Mouse (Mus musculus) kidney, adult 8-10 months (tissue): ENCODE measurements around the gene Rrbp1.

Experiments
- DNase-seq, 2 experiments: peaks; one replicate each; pipeline ENCODE4 v3.0.0; 2022

The Rrbp1 gene

DNA sequence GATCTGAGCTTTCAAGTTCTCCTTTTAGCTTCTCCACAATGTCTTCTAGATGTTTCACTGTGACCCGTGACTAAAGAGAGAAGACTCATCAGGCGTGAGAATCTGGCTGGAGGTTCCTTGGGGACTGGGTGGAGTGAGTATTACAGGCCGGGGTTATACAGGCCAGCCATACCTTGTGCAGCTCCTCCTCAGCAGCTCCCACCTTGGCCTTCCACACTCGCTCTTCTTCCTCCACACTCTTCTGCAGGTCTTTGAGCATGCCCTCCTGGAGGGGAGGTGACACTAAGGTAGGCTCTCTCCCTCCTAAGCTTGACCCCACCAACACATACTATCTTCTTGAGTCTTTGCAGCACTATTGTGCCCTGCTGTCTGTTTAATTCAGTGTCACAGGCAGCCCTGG is 57.1 kb downstream of the Rrbp1 start:
- DNase-seq, result no peak

DNA sequence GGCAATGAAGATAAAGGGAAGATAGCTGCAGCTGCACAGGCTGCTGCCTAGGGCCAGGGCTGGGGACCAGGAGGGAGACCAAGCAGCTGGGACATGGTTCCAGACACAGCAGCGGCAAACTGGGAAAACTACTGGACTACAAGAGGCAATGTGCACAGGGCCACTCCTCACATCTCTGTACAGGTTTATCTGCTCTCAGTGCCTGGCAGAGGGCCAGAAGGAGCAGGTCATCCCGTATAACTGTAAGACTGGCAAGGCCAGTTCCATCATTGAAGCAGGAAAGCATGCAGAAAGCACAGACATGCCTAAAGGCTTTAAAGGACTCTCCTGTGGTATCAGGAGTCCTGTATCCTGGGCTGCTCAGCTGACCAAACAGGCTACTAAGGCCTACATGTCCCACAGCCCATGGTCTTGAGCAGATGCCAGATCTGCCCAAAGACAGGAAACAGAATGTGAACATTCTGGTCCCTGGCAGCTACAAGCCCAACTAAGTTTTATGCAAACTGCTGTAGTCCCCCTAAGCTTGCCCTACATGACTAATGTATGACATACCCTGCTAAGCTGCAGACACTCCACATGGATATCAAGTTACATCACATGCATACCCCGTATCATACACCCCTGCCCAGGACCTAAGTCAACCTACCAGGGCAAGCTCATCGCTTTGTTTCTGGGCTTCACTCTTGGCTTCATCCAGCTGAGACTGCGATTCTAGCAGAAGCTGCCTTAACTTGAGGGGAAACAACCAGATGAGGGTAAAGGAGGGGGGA is 59.3 kb downstream of the Rrbp1 start:
- peak in 1 of 2 experiments; percentile 21 for DNase-seq

DNA sequence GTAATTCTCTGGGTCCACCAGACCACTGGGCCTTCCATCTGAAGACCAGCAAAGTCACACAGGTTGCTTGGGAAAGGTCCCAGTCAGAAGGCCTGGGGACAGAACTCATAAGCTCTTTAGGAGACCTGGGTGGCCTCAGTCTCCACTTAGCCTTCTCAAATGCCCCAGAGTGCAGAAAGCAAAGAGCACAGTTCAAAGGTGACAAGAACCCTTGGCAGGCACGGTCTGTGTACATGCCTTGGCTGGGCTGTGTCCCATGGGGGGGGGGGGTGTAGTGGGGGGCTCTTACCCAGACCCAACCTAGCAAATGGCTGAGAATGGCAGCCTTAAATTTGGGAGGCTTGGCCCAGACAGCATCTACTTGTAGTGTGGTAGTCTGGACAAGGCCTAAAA is 60.0 kb downstream of the Rrbp1 start:
- DNase-seq, result peak; percentile 23 to 33

DNA sequence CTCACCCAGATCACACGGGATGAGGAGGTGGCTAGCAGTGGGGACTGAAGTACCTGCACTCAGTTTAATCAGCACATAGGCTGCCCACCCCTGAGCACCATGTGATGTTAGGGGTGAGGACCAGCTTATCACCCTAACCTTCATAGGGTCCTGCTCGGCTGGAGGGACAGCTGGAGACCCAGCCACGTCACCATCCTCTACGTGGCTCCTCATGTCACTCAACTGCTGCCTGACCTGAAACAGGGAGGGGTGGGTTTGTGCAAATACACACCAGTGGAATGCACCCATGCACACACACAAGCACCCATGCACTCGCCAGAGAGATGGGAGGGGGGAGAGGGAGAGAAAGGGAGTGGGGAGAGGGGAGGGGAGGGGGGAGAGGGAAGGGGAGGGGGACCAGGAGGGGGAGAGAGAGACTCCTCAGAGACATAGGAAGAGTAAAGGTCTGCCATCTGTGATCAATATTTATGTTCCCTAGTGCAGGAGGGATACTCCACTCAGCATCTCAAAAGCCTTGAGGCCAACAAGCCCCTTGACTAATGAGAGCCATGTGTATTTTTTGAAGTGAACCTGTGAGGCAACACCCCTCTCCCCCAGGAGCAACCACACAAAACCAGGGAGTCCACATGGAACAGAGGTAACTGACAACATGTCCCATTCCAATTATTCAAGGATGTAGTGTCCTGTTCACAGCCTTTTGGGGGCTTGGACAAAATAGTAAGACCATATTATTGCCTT is 60.6 kb downstream of the Rrbp1 start:
- DNase-seq, result no peak

DNA sequence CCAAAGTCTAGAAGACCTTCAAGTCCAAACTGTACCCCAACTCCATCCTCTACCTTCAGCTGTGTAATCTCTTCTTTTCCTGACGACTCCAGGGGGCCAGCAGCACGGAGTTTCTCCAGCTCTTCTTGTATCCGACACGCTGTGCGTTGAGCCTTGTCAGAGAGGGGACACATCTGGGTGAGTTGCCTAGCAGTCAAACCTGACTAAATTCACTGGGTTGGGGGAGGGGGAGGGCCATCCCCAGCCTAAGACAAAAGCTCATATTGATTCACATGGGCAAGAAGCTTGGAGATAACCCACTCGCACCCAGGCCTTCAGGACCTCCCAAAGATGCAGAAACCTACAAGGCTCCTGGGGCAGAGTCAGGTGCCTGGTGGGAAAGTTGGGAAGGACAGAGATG is 61.8 kb downstream of the Rrbp1 start:
- DNase-seq, result no peak

GRCm38 (mm10) chr2:143948416-143948815 is 62.6 kb downstream of the Rrbp1 start:
- DNase-seq, result no peak

DNA sequence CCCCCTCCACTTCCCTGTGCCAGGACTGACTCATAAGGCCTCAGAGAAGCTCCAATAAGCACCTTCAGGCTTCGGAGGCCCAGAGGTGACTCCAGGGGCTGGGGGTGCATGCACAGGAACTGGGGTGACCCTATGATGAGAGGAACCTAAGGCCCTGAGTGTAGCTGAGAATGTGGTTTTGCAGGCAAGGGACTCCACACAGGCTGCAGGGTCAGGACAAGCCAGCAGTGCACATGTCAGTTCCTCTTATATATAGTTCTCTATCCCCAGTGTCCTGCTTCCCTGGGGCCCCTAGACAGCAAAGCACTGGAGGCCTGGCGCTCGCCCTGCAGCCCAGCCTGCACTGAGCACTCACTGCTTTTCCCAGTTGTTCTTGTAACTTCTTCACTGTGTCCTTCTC is 63.1 kb downstream of the Rrbp1 start:
- no peak for DNase-seq

DNA sequence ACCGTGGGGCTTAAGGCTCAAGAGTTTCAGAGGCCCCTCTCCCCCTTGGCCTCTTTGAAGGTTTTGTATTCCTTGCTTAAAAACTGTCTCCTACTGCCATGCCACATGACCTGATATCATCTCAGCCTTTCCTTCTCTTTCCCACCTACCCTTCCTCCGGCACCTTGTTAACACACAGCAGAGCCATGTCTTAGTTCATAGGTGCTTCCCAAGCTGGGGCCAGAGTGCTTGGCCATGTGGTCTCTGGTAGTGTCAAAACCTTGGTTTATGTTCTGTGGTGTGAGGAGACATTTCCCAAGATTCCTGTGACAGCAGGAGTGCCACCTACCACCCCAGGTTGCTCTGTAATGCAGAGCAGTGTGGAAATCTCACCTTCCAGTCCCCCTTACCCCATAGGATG is 64.7 kb downstream of the Rrbp1 start:
- no peak for DNase-seq

GRCm38 (mm10) chr2:143945466-143946075 is 65.5 kb downstream of the Rrbp1 start:
- peak; percentile 32 to 63 for DNase-seq

DNA sequence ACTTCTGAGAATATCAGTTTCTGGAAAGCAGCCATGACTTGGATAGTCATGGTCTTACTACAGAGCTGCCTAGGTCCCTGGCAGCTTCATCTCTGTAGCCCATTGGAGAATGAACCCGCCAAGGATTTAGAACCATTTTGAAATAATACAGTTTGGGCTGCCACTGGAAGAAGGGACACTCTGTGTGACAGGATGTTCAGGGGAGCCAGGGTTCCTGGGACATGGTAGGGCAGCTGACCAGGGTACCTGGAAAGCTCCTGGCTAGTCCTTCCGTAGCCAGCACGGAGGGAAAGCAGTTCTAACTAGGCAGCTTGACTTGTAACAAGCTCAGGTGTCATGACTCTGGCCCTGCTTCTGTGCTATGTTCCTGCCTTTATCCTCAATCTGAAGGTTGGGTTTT is 66.3 kb downstream of the Rrbp1 start:
- no peak for DNase-seq

GRCm38 (mm10) chr2:143940406-143940805 is 70.7 kb downstream of the Rrbp1 start:
- DNase-seq, result no peak

DNA sequence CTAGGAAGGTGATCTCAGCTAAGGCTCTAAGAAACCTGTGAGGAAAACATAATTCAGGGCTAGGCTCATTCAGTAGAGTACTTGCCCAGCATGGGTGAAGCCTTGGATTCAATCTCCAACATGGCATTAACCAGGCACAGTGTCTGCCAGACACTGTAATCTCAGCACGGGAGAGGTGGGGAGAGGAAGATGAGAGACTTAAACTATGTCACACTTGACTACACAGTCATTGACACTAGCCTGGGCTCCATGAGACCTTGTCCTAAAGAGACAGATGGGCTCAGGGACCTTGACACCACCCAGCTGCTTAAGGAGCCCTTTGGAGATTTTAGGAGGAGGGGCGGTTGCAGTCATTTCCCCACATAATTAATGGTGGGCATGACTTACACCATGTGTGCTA is 73.2 kb downstream of the Rrbp1 start:
- DNase-seq, result no peak

GRCm38 (mm10) chr2:143934439-143934838 is 76.6 kb downstream of the Rrbp1 start:
- DNase-seq, result no peak

DNA sequence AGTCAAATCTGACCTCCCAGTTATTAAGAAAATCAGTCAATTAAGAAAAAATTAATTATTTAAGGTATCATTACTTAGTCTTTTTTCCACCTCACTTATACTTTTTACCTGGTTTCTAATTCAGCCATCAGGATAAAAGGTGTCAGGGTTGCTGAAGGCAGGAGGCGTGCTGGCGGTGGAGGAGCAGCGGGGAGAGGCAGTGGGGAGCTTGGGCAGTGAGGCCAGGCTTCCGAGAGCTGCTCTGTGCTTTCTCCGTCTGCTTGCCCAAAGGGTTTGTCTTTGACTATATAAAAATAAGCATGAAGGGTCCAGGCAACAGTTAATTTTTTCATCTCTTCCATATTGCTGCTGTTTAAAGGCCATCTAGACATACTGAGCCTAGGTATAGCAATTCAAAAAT is 77.5 kb downstream of the Rrbp1 start:
- DNase-seq, result no peak

GRCm38 (mm10) chr2:143932340-143932873 is 78.7 kb downstream of the Rrbp1 start:
- no peak for DNase-seq

DNA sequence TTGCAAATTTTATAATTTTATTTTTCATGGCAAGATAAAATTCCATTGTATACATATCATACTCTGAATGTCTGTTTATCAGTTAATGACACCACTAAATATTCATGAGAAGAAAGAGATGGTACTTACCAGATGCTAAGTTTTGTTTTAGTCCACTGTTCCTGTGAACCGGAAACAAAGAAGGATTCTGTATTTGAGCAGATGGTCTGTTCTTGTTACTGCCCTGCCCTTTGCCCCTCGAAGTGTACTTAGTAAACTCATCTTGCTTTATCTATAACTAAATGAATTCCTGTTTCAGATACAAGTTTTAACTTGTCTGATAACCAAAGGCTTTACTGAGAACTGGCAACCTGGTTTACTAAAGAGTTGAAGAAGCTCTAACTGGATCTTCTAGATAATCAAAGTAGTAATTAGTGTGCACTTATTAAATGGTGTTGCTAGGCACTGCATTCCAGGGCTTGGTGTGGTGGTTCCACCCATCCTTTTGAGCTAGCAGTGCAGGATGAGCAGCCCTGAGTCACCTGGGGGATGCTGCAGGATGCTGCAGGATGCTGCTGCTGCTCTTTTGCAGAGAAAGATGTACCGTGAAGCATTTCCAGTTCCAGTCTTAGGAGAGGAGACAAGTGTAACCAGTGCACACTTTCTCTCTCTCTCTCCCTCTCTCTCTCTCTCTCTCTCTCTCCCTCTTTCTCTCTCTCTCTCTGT is 81.3 kb downstream of the Rrbp1 start:
- DNase-seq, result no peak

DNA sequence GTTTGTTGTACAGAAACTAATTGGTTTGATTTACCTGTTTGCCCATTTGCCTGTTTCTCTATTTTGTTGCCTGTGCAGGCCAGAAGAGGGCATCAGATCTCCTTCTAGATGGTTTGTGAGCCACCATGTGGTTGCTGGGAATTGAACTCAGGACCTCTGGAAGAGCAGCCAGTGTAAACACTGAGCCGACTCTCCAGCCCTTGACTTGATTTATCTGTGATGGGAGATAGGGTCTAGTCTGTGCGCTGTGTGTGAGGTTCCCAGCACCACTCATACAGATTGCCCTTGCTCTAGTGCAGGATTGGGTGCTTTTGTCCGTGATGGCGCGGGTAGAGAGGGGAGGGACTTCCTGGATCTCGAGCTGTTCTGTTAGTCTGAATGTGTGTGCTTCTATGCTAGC is 85.2 kb downstream of the Rrbp1 start:
- no peak for DNase-seq

DNA sequence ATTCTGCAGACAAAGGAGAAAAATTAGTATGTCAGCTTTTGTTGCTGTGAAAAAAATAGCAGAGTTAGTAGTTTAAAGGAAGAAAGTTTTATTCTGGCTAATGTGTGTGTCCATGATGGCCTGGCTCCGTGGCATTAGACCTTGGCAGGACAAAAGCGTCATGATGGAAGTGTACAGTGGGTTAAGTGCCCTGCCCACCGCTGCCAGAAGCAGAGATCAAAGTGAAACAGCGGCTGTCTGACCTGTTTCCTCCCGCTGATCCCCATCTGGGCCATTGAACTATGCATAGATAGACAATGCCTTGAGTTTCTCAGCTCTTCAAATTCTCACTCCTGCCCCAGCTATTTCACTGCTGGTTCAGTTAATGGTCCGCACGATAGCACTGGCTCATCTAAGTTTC is 87.0 kb downstream of the Rrbp1 start:
- no peak for DNase-seq

DNA sequence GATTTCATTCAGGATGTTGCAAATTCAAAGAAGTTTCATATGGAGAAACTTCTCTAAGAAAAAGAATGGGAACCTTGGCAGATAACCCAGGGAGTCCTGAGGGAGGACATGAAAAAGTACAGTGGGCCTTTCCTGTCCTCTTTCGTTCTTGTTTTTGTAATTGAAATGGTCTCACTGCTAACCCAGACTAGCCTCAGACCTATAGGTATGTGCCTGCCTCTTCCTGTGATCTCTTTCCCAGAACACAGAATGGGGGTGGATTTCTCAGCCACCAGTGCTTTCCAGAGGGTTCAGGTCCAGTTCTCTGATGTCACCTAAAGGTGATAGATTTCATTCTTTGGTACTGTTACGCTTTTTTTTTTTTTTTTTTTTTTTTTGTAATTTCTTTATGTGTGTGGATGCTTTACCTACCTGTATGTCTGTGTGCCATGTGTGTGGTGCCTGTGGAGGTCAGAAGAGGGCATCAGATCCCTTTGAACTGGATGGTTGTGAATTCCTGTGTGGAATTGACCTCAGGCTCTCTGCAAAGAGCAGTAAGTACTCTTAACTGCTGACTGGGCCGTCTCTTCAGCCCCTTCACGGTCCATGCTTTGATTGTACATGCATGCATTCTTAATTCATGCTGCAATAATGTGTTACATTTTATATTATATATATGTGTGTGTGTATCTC is 92.1 kb downstream of the Rrbp1 start:
- DNase-seq, result peak in 1 of 2 experiments; percentile 31

- no peak for DNase-seq
Observed at GRCm38 (mm10) chr2:143917622-143918021, 93.4 kb downstream of the Rrbp1 start.

- DNase-seq, result peak; percentile 37 to 53
Observed at GRCm38 (mm10) chr2:143916229-143916628, 94.8 kb downstream of the Rrbp1 start.

GRCm38 (mm10) chr2:143915600-143916135 is 95.4 kb downstream of the Rrbp1 start:
- peak in 1 of 2 experiments; percentile 55 for DNase-seq
